8 mouse cellular contexts compared by ENCODE assay signal in the genomic region with DNA sequence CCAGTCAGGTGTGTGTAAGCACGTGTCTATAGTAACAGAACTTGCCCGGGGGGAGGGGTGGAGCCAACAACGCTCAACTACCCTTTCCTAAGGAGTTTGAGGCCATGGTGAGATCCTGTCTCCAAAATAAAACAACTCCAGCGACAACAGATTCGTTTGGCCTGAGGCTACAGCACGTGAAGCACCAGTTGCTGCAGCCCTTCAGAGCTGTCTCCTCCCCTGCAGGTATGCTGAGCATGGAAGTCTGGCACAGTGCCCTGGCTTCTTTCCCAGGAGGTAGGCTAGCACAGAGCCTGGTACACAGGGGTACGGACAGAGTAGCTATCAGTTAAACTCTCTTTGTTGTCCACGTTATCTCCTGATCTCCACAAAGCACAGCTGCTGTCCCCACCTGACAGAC. TPM values are rescaled to one million over a fixed set of nuclear protein-coding genes. Genes with fewer than 3 reads are reported as not detected.
DNase-seq lines count a peak whose midpoint lies in the region; ATAC-seq lines count a peak whose summit lies in the region.

No protein-coding gene starts in this region.

- H3K9ac ChIP-seq in kidney, embryonic 14.5 days (ENCODE audit: low read depth, low read length) = no peak overlapping the region
- H3K9ac ChIP-seq in embryonic facial prominence, embryonic 13.5 days = 0 out of 2 replicates have a peak overlapping the region, but pooled peaks have one; percentile 4
- no peak overlapping the region for H3K9ac ChIP-seq in kidney, embryonic 15.5 days
- no peak overlapping the region for H3K9ac ChIP-seq in hindbrain, embryonic 11.5 days (ENCODE audit: low read depth, low read length)

- peaks cover 52% of the 10 kb centered on the region for H3K4me1 ChIP-seq in kidney, embryonic 14.5 days (ENCODE audit: control insufficient read depth, insufficient read depth, low read length)
- peaks cover 88% of the 10 kb centered on the region for H3K4me1 ChIP-seq in embryonic facial prominence, embryonic 13.5 days
- peaks cover 91% of the 10 kb centered on the region for H3K4me1 ChIP-seq in kidney, embryonic 15.5 days
- peaks cover 21% of the 10 kb centered on the region for H3K4me1 ChIP-seq in hindbrain, embryonic 11.5 days (replicated peaks; ENCODE audit: control insufficient read depth, insufficient read depth, low read length)

- DNase-seq in kidney, adult 11 months = peak; percentile 84
- DNase-seq in lung, postnatal 25 days (ENCODE audit: low spot score) = peak; percentile 90
- no peak for DNase-seq in hindbrain, embryonic 11.5 days (ENCODE audit: low spot score)

- H3K27ac ChIP-seq in kidney, embryonic 14.5 days (ENCODE audit: low read depth, low read length) = no peak overlapping the region
- H3K27ac ChIP-seq in embryonic facial prominence, embryonic 13.5 days = peak overlapping the region; percentile 52
- peak overlapping the region; percentile 71; the same call in 1 of the 2 replicates for H3K27ac ChIP-seq in kidney, embryonic 15.5 days
- no peak overlapping the region for H3K27ac ChIP-seq in hindbrain, embryonic 11.5 days (ENCODE audit: low read depth, low read length)

- 0 out of 2 replicates have a peak, but pooled peaks cover under 1% of the 10 kb centered on the region for H3K27me3 ChIP-seq in kidney, embryonic 14.5 days (ENCODE audit: control insufficient read depth, insufficient read depth, low read length)
- H3K27me3 ChIP-seq in embryonic facial prominence, embryonic 13.5 days = peaks cover 5% of the 10 kb centered on the region; the same call in 1 of the 2 replicates
- H3K27me3 ChIP-seq in kidney, embryonic 15.5 days = peaks cover 6% of the 10 kb centered on the region
- peaks cover 11% of the 10 kb centered on the region for H3K27me3 ChIP-seq in hindbrain, embryonic 11.5 days (ENCODE audit: control insufficient read depth, insufficient read depth, low read length)

- ATAC-seq in kidney, embryonic 14.5 days (ENCODE audit: low FRiP score, low TSS enrichment) = no peak
- no peak for ATAC-seq in embryonic facial prominence, embryonic 13.5 days (ENCODE audit: insufficient number of reproducible peaks, insufficient read depth, low FRiP score, low TSS enrichment, low read depth)
- no peak for ATAC-seq in kidney, embryonic 15.5 days (replicated peaks; ENCODE audit: low FRiP score)
- no peak for ATAC-seq in granulocyte monocyte progenitor cell, adult 5-6 weeks (replicated peaks; ENCODE audit: poor library complexity, severe bottlenecking)
- ATAC-seq in hindbrain, embryonic 11.5 days (ENCODE audit: low FRiP score) = no peak
- no peak for ATAC-seq in activated CD4-positive, CD25-positive, alpha-beta regulatory T cell, adult 4 months

- no peak overlapping the region for H3K4me3 ChIP-seq in kidney, embryonic 14.5 days (ENCODE audit: low read length)
- H3K4me3 ChIP-seq in embryonic facial prominence, embryonic 13.5 days = no peak overlapping the region
- no peak overlapping the region for H3K4me3 ChIP-seq in kidney, embryonic 15.5 days (replicated peaks)
- no peak overlapping the region for H3K4me3 ChIP-seq in hindbrain, embryonic 11.5 days (ENCODE audit: low read depth, low read length)

- WGBS in kidney, embryonic 14.5 days = 43% methylated on average over 8 of the region's 8 CpGs
- WGBS in embryonic facial prominence, embryonic 13.5 days = 16% methylated on average over 8 of the region's 8 CpGs
- 44% methylated on average over 8 of the region's 8 CpGs for WGBS in kidney, embryonic 15.5 days
- 50% methylated on average over 8 of the region's 8 CpGs for WGBS in hindbrain, embryonic 11.5 days

- H3K36me3 ChIP-seq in kidney, embryonic 14.5 days (ENCODE audit: control insufficient read depth, insufficient read depth, low read length) = no peaks in the 10 kb centered on the region
- no peaks in the 10 kb centered on the region for H3K36me3 ChIP-seq in embryonic facial prominence, embryonic 13.5 days
- no peaks in the 10 kb centered on the region for H3K36me3 ChIP-seq in kidney, embryonic 15.5 days
- H3K36me3 ChIP-seq in hindbrain, embryonic 11.5 days (ENCODE audit: control insufficient read depth, insufficient read depth, low read length) = no peaks in the 10 kb centered on the region

- no peaks in the 10 kb centered on the region for H3K9me3 ChIP-seq in kidney, embryonic 14.5 days (ENCODE audit: control insufficient read depth, low read length)
- H3K9me3 ChIP-seq in embryonic facial prominence, embryonic 13.5 days = no peaks in the 10 kb centered on the region
- no peaks in the 10 kb centered on the region for H3K9me3 ChIP-seq in kidney, embryonic 15.5 days (replicated peaks)
- no peaks in the 10 kb centered on the region for H3K9me3 ChIP-seq in hindbrain, embryonic 11.5 days (ENCODE audit: control insufficient read depth, low read length)

- H3K4me2 ChIP-seq in kidney, embryonic 14.5 days (replicated peaks; ENCODE audit: low read depth, low read length) = no peak overlapping the region
- H3K4me2 ChIP-seq in embryonic facial prominence, embryonic 13.5 days = no peak overlapping the region
- H3K4me2 ChIP-seq in kidney, embryonic 15.5 days = no peak overlapping the region
- no peak overlapping the region for H3K4me2 ChIP-seq in hindbrain, embryonic 11.5 days (replicated peaks; ENCODE audit: low read depth, low read length)

RNA-seq across cellular contexts. Expression of a gene that starts 33.6 kb away (rescaled TPM):
- 6.7 and 9.6 TPM in 2 replicates for polyA plus RNA-seq in kidney, embryonic 14.5 days (2014; fragmentation: Nextera tagmentation; extraction: Ambion mirVana)
- 12.7 and 15.0 TPM in 2 replicates for polyA plus RNA-seq in embryonic facial prominence, embryonic 13.5 days (2015; fragmentation: Nextera tagmentation; extraction: Ambion mirVana)
- polyA plus RNA-seq in kidney, embryonic 15.5 days (2015; fragmentation: Nextera tagmentation; extraction: Ambion mirVana) = 14.1 and 15.2 TPM in 2 replicates
- total RNA-seq in granulocyte monocyte progenitor cell, adult 5-6 weeks (2014; fragmentation: Nextera tagmentation) = 0.41 TPM in 1 of 2 replicates, not detected in the other
- 2.0 and 2.2 TPM in 2 replicates for total RNA-seq in granulocyte monocyte progenitor cell, adult 5-6 weeks (2017)
- 3.4 and 5.6 TPM in 2 replicates for polyA plus RNA-seq in hindbrain, embryonic 11.5 days (2014; fragmentation: Nextera tagmentation; extraction: Ambion mirVana)
- polyA plus RNA-seq in activated CD4-positive, CD25-positive, alpha-beta regulatory T cell, adult 4 months (2017; shearing (Covaris generic)) = 10 to 100 TPM; 42.5 to 43.1 TPM

RNA-seq across cellular contexts. Expression of a gene that starts 49.9 kb away (rescaled TPM):
- 30.0 and 37.5 TPM in 2 replicates for polyA plus RNA-seq in kidney, embryonic 14.5 days (2014; fragmentation: Nextera tagmentation; extraction: Ambion mirVana)
- 37.4 and 39.5 TPM in 2 replicates for polyA plus RNA-seq in embryonic facial prominence, embryonic 13.5 days (2015; fragmentation: Nextera tagmentation; extraction: Ambion mirVana)
- polyA plus RNA-seq in kidney, embryonic 15.5 days (2015; fragmentation: Nextera tagmentation; extraction: Ambion mirVana) = 34.1 and 38.9 TPM in 2 replicates
- 43.1 and 44.5 TPM in 2 replicates for total RNA-seq in granulocyte monocyte progenitor cell, adult 5-6 weeks (2014; fragmentation: Nextera tagmentation)
- total RNA-seq in granulocyte monocyte progenitor cell, adult 5-6 weeks (2017) = 18.8 and 23.3 TPM in 2 replicates
- 38.6 and 39.1 TPM in 2 replicates for polyA plus RNA-seq in hindbrain, embryonic 11.5 days (2014; fragmentation: Nextera tagmentation; extraction: Ambion mirVana)
- 10 to 100 TPM; 34.6 to 38.3 TPM for polyA plus RNA-seq in activated CD4-positive, CD25-positive, alpha-beta regulatory T cell, adult 4 months (2017; shearing (Covaris generic))

Comparison
In these comparisons a context has a peak if more than half of its experiments do, and no peak if none do; other contexts are left out.
1. H3K27ac ChIP-seq: peak in embryonic facial prominence, embryonic 13.5 days (single experiment) and kidney, embryonic 15.5 days (single experiment); none in kidney, embryonic 14.5 days (single experiment) and hindbrain, embryonic 11.5 days (single experiment).